Mouse (Mus musculus): ENCODE measurements around the gene Gsdma2.

Gsdma2 gene

GRCm38 (mm10) chr11:98697225-98697624 lies 50.7 kb downstream of the Gsdma2 start:
- in situ Hi-C loops (cut with MboI, MseI), result loop anchor here (10.0 kb wide), 1 partner anchor 62 kb away; no protein-coding TSS in a partner anchor

- in situ Hi-C loops (cut with MboI, MseI), result loop anchor here (10.0 kb wide), 1 partner anchor 64 kb away; no protein-coding TSS in a partner anchor
These were observed 52.5 kb downstream of the Gsdma2 start for GRCm38 (mm10) chr11:98698849-98699640.

GRCm38 (mm10) chr11:98699911-98700310 lies 53.4 kb downstream of the Gsdma2 start:
- in situ Hi-C loops (cut with MboI, MseI), result loop anchor here (5.0 to 10.0 kb wide), 2 partner anchors 62 to 65 kb away; no protein-coding TSS in a partner anchor

GRCm38 (mm10) chr11:98701213-98701670 lies 54.7 kb downstream of the Gsdma2 start, which contains the start of gene Csf3:
Csf3 (plus strand) TSS chr11:98701263.
- in situ Hi-C loops (cut with MboI, MseI), result loop anchor here (5.0 kb wide), 1 partner anchor 61 kb away; no protein-coding TSS in a partner anchor

- in situ Hi-C loops (cut with MboI, MseI), result loop anchor here (5.0 kb wide), 1 partner anchor 60 kb away; no protein-coding TSS in a partner anchor
These were observed 55.8 kb downstream of the Gsdma2 start for GRCm38 (mm10) chr11:98702323-98702722.

- in situ Hi-C loops (cut with MboI, MseI), result no loop called here
These were observed 58.5 kb downstream of the Gsdma2 start for GRCm38 (mm10) chr11:98705021-98705420.

Data from regulatory T cell (primary cell).